In the genomic region with DNA sequence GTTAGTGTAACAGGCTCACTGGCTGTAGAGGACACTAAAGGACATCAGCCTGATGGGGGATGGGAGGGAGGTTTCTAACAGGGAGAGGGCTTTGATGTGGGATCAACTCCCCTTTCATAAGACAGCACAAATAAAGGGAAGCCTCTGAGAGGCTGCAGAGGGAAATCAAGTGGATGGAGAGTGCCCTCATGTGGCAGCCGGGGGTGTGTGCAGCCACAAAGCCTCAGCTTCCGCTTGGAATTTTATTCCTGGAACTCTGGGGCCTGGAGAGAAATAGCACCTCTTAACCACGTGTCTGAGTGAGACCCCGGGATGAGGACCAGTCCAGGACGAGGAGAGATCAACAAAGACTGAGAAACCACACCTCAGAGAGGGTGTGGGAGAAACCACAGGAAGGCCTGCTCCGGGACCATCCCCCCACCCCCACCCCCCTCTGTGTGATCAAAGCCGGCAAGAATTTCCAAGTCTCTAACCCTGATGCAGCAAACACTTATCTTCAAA, we compare ENCODE assay signal across 8 mouse cellular contexts. TPM values are rescaled to one million over a fixed set of nuclear protein-coding genes. Genes with fewer than 3 reads are reported as not detected.
DNase-seq lines count a peak whose midpoint lies in the region; ATAC-seq and TF ChIP-seq lines count a peak whose summit lies in the region.

No protein-coding gene starts in this region.

- H3K9me3 ChIP-seq in E14TG2a.4 (ENCODE audit: low read length), result no peaks in the 10 kb centered on the region
- H3K9me3 ChIP-seq in forebrain, embryonic 10.5 days, result no peaks in the 10 kb centered on the region
- no peaks in the 10 kb centered on the region for H3K9me3 ChIP-seq in heart, embryonic 13.5 days
- no peaks in the 10 kb centered on the region for H3K9me3 ChIP-seq in kidney, postnatal 0 days (replicated peaks; ENCODE audit: low read length)
- no peaks in the 10 kb centered on the region for H3K9me3 ChIP-seq in liver, embryonic 12.5 days (replicated peaks)
- no peaks in the 10 kb centered on the region for H3K9me3 ChIP-seq in neural tube, embryonic 11.5 days (ENCODE audit: control insufficient read depth, low read length)

- peak; percentile 41; the same call in 1 of the 2 replicates for ATAC-seq in heart, embryonic 13.5 days (ENCODE audit: extremely low read depth, insufficient number of reproducible peaks, low FRiP score, low TSS enrichment)
- ATAC-seq in kidney, postnatal 0 days (replicated peaks; ENCODE audit: low FRiP score, low read depth), result peak; percentile 57
- peak; percentile 44 for ATAC-seq in liver, embryonic 12.5 days
- ATAC-seq in neural tube, embryonic 11.5 days (ENCODE audit: insufficient read depth, low FRiP score, low TSS enrichment), result peak; percentile 61; the same call in 1 of the 2 replicates

- WGBS in forebrain, embryonic 10.5 days, result 5% methylated on average over 7 of the region's 7 CpGs
- 2% methylated on average over 7 of the region's 7 CpGs for WGBS in heart, embryonic 13.5 days
- WGBS in kidney, postnatal 0 days, result 2% methylated on average over 7 of the region's 7 CpGs
- under 1% methylated on average over 7 of the region's 7 CpGs for WGBS in liver, embryonic 12.5 days (ENCODE audit: insufficient replicate concordance)
- 8% methylated on average over 7 of the region's 7 CpGs for WGBS in neural tube, embryonic 11.5 days

- H3K4me3 ChIP-seq in E14TG2a.4 (replicated peaks; ENCODE audit: low read length), result no peak overlapping the region
- peak overlapping the region; percentile 16; the same call in 1 of the 2 replicates for H3K4me3 ChIP-seq in forebrain, embryonic 10.5 days
- no peak overlapping the region for H3K4me3 ChIP-seq in heart, embryonic 13.5 days
- H3K4me3 ChIP-seq in kidney, postnatal 0 days (replicated peaks; ENCODE audit: low read depth, low read length), result no peak overlapping the region
- no peak overlapping the region for H3K4me3 ChIP-seq in liver, embryonic 12.5 days
- H3K4me3 ChIP-seq in neural tube, embryonic 11.5 days (ENCODE audit: low read depth, low read length), result no peak overlapping the region

- peak; percentile 51 for DNase-seq in brain, embryonic 18.5 days (ENCODE audit: low read depth, low spot score)
- peak; percentile 81 for DNase-seq in forebrain, embryonic 10.5 days (ENCODE audit: extremely low spot score, low spot score)
- peak; percentile 91 for DNase-seq in kidney, postnatal 0 days (ENCODE audit: low spot score)
- DNase-seq in neural tube, embryonic 11.5 days (ENCODE audit: low spot score), result peak; percentile 82
- DNase-seq in testis, postnatal 10 days (ENCODE audit: low spot score), result peak; percentile 82

- peaks cover 26% of the 10 kb centered on the region for H3K4me1 ChIP-seq in E14TG2a.4 (replicated peaks; ENCODE audit: low read depth, low read length)
- peaks cover 28% of the 10 kb centered on the region for H3K4me1 ChIP-seq in forebrain, embryonic 10.5 days
- H3K4me1 ChIP-seq in heart, embryonic 13.5 days, result peaks cover 43% of the 10 kb centered on the region
- H3K4me1 ChIP-seq in kidney, postnatal 0 days (replicated peaks; ENCODE audit: insufficient read depth, low read length), result 0 out of 2 replicates have a peak, but pooled peaks cover 7% of the 10 kb centered on the region
- peaks cover 31% of the 10 kb centered on the region for H3K4me1 ChIP-seq in liver, embryonic 12.5 days
- H3K4me1 ChIP-seq in neural tube, embryonic 11.5 days (ENCODE audit: control insufficient read depth, insufficient read depth, low read length), result peaks cover 4% of the 10 kb centered on the region; the same call in 1 of the 2 replicates

- peak; percentile 94 for TF ChIP-seq CTCF in E14TG2a.4 (conservative IDR thresholded peaks at IDR 0.05; ENCODE audit: low read length)
- peak; percentile 95 for TF ChIP-seq CTCF in kidney, postnatal 0 days (IDR thresholded peaks at IDR 0.05; ENCODE audit: low read depth)

- peak overlapping the region; percentile 54 for H3K4me2 ChIP-seq in heart, embryonic 13.5 days
- no peak overlapping the region for H3K4me2 ChIP-seq in kidney, postnatal 0 days (ENCODE audit: low read length)
- peak overlapping the region; percentile 50 for H3K4me2 ChIP-seq in liver, embryonic 12.5 days
- no peak overlapping the region for H3K4me2 ChIP-seq in neural tube, embryonic 11.5 days (ENCODE audit: low read depth)

- H3K27ac ChIP-seq in forebrain, embryonic 10.5 days, result peak overlapping the region; percentile 79
- H3K27ac ChIP-seq in heart, embryonic 13.5 days (replicated peaks), result peak overlapping the region; percentile 68
- no peak overlapping the region for H3K27ac ChIP-seq in kidney, postnatal 0 days
- H3K27ac ChIP-seq in liver, embryonic 12.5 days, result no peak overlapping the region
- H3K27ac ChIP-seq in neural tube, embryonic 11.5 days (ENCODE audit: low read depth, low read length), result no peak overlapping the region

- peak overlapping the region; percentile 54 for H3K9ac ChIP-seq in heart, embryonic 13.5 days
- H3K9ac ChIP-seq in kidney, postnatal 0 days (ENCODE audit: low read depth, low read length), result no peak overlapping the region
- H3K9ac ChIP-seq in liver, embryonic 12.5 days, result no peak overlapping the region
- peak overlapping the region; percentile 4; the same call in 1 of the 2 replicates for H3K9ac ChIP-seq in neural tube, embryonic 11.5 days (ENCODE audit: low read length)

- no peaks in the 10 kb centered on the region; the same call in 1 of the 2 replicates for H3K27me3 ChIP-seq in E14TG2a.4 (ENCODE audit: insufficient read depth, low read length)
- H3K27me3 ChIP-seq in forebrain, embryonic 10.5 days (ENCODE audit: poor library complexity, severe bottlenecking), result no peaks in the 10 kb centered on the region
- peaks cover 14% of the 10 kb centered on the region for H3K27me3 ChIP-seq in heart, embryonic 13.5 days (replicated peaks)
- no peaks in the 10 kb centered on the region for H3K27me3 ChIP-seq in kidney, postnatal 0 days (ENCODE audit: insufficient read depth, low read length)
- 0 out of 2 replicates have a peak, but pooled peaks cover 4% of the 10 kb centered on the region for H3K27me3 ChIP-seq in liver, embryonic 12.5 days (replicated peaks)
- no peaks in the 10 kb centered on the region for H3K27me3 ChIP-seq in neural tube, embryonic 11.5 days (ENCODE audit: control insufficient read depth, insufficient read depth, low read length)

- no peaks in the 10 kb centered on the region for H3K36me3 ChIP-seq in E14TG2a.4 (ENCODE audit: insufficient read depth, low read length)
- H3K36me3 ChIP-seq in forebrain, embryonic 10.5 days (replicated peaks), result no peaks in the 10 kb centered on the region
- H3K36me3 ChIP-seq in heart, embryonic 13.5 days, result no peaks in the 10 kb centered on the region
- no peaks in the 10 kb centered on the region for H3K36me3 ChIP-seq in kidney, postnatal 0 days (ENCODE audit: insufficient read depth, low read length)
- no peaks in the 10 kb centered on the region for H3K36me3 ChIP-seq in liver, embryonic 12.5 days
- no peaks in the 10 kb centered on the region for H3K36me3 ChIP-seq in neural tube, embryonic 11.5 days (ENCODE audit: control insufficient read depth, insufficient read depth, low read length)

RNA-seq across cellular contexts. Expression of a gene that starts 27.2 kb away (rescaled TPM):
- 0.15 TPM in 1 of 2 replicates, not detected in the other for polyA plus RNA-seq in forebrain, embryonic 10.5 days (2016; fragmentation: Nextera tagmentation; extraction: Ambion mirVana)
- polyA plus RNA-seq in heart, embryonic 13.5 days (2015; fragmentation: Nextera tagmentation; extraction: Ambion mirVana), result 0.07 and 0.08 TPM in 2 replicates
- 0.13 and 0.18 TPM in 2 replicates for polyA plus RNA-seq in kidney, postnatal 0 days (2015; fragmentation: Nextera tagmentation; extraction: Ambion mirVana)
- 0.38 and 0.53 TPM in 2 replicates for polyA plus RNA-seq in liver, embryonic 12.5 days (2016; fragmentation: Nextera tagmentation; extraction: Ambion mirVana)
- polyA plus RNA-seq in neural tube, embryonic 11.5 days (2014; fragmentation: Nextera tagmentation; extraction: Ambion mirVana), result 0.37 and 0.65 TPM in 2 replicates

RNA-seq across cellular contexts. Expression of a gene that starts 39.4 kb away (rescaled TPM):
- not detected in 2 replicates for polyA plus RNA-seq in forebrain, embryonic 10.5 days (2016; fragmentation: Nextera tagmentation; extraction: Ambion mirVana)
- 0.23 and 0.28 TPM in 2 replicates for polyA plus RNA-seq in heart, embryonic 13.5 days (2015; fragmentation: Nextera tagmentation; extraction: Ambion mirVana)
- 3.9 and 4.4 TPM in 2 replicates for polyA plus RNA-seq in kidney, postnatal 0 days (2015; fragmentation: Nextera tagmentation; extraction: Ambion mirVana)
- polyA plus RNA-seq in liver, embryonic 12.5 days (2016; fragmentation: Nextera tagmentation; extraction: Ambion mirVana), result 0.02 and 0.07 TPM in 2 replicates
- polyA plus RNA-seq in neural tube, embryonic 11.5 days (2014; fragmentation: Nextera tagmentation; extraction: Ambion mirVana), result 0.05 TPM in 1 of 2 replicates, not detected in the other

Comparison
In these comparisons a context has a peak if more than half of its experiments do, and no peak if none do; other contexts are left out.
1. H3K27ac ChIP-seq: peak in forebrain, embryonic 10.5 days (single experiment) and heart, embryonic 13.5 days (single experiment); none in kidney, postnatal 0 days (single experiment), liver, embryonic 12.5 days (single experiment) and neural tube, embryonic 11.5 days (single experiment).
2. H3K4me2 ChIP-seq: peak in heart, embryonic 13.5 days (single experiment) and liver, embryonic 12.5 days (single experiment); none in kidney, postnatal 0 days (single experiment) and neural tube, embryonic 11.5 days (single experiment).
3. H3K9ac ChIP-seq: peak in heart, embryonic 13.5 days (single experiment) and neural tube, embryonic 11.5 days (single experiment); none in kidney, postnatal 0 days (single experiment) and liver, embryonic 12.5 days (single experiment).
4. Peak in every context shown above with its lines, with median percentiles within 50 percentile points of each other: DNase-seq and ATAC-seq.